Mouse (Mus musculus) heart, postnatal 0 days (tissue): ENCODE results near the gene Mrpl45. TPM values are rescaled to one million over a fixed set of nuclear protein-coding genes. Genes with fewer than 3 reads are reported as not detected.

Experiments used
- ATAC-seq: fragments of 200-750 bp; cut with Nextera tagmentation; 2 replicates; pipeline ENCODE4 v1.8.0; 2017; ENCODE audit warnings: low read depth, moderate number of reproducible peaks, moderate library complexity; ENCODE audit not compliant: insufficient read depth
- DNase-seq: peaks from one replicate; pipeline ENCODE4 v3.0.0-alpha.2; 2016; ENCODE audit warnings: low spot score
- H3K27ac ChIP-seq: fragments of 300-500 bp; sonication (generic); 2 replicates; pipeline ENCODE4 v1.5.1; 2014; ENCODE audit warnings: low read depth, mild to moderate bottlenecking
- H3K27me3 ChIP-seq: fragments of 300-500 bp; sonication (generic); 2 replicates; pipeline ENCODE4 v1.6.1; 2014; ENCODE audit warnings: low read length, mixed read lengths; ENCODE audit not compliant: control insufficient read depth, insufficient read depth
- H3K36me3 ChIP-seq: fragments of 300-500 bp; sonication (generic); replicated peaks from 2 replicates; pipeline ENCODE4 v1.6.1; 2014; ENCODE audit warnings: low read length, mixed read lengths; ENCODE audit not compliant: control insufficient read depth, insufficient read depth
- H3K4me1 ChIP-seq: fragments of 300-500 bp; sonication (generic); 2 replicates; pipeline ENCODE4 v1.6.1; 2014; ENCODE audit warnings: antibody characterized with exemption; ENCODE audit not compliant: control insufficient read depth, insufficient read depth
- H3K4me2 ChIP-seq: fragments of 300-500 bp; sonication (generic); 2 replicates; pipeline ENCODE4 v1.6.1; 2014; ENCODE audit warnings: low read depth, mild to moderate bottlenecking, low read length, moderate library complexity
- H3K4me3 ChIP-seq: fragments of 300-500 bp; sonication (generic); 2 replicates; pipeline ENCODE4 v1.5.1; 2014; ENCODE audit warnings: low read depth, low read length
- H3K9ac ChIP-seq: fragments of 300-500 bp; sonication (generic); replicated peaks from 2 replicates; pipeline ENCODE4 v1.6.1; 2014; ENCODE audit warnings: low read depth, low read length, mixed read lengths
- H3K9me3 ChIP-seq: fragments of 300-500 bp; sonication (generic); replicated peaks from 2 replicates; pipeline ENCODE4 v1.6.1; 2016; ENCODE audit warnings: low read length; ENCODE audit not compliant: control insufficient read depth
- CTCF ChIP-seq: IDR thresholded peaks from 2 replicates; pipeline ENCODE4 v1.5.1; 2016; ENCODE audit warnings: antibody characterized with exemption, control low read depth, low read depth
- EP300 ChIP-seq: IDR thresholded peaks from 2 replicates; pipeline ENCODE4 v1.6.1; 2016; ENCODE audit warnings: antibody characterized with exemption, low read depth
- WGBS: fragments of 180-500 bp; shearing (Covaris S2); extraction: QIAGEN DNeasy Blood & Tissue Kit; methylation state at CpG from one replicate; pipeline ENCODE4 v1.1.7; 2014; 5-methylcytosine and 5-hydroxymethylcytosine counted together
- polyA plus RNA-seq: library from polyadenylated mRNA; unstranded; fragments of >200 nt; fragmentation: Nextera tagmentation; extraction: Ambion mirVana; gene quantifications from 2 replicates; pipeline ENCODE4 v1.2.1, GENCODE M21; 2015
- total RNA-seq: library from RNA; depleted of rRNA; stranded (reverse); fragments of >200 nt; gene quantifications from 2 replicates; pipeline ENCODE4 v1.2.3, GENCODE M21; 2014; ENCODE audit warnings: low replicate concordance

Gene Mrpl45
- total and polyA plus RNA-seq, 2 experiments from 2014 or later = 41.8 to 64.6 TPM

DNA sequence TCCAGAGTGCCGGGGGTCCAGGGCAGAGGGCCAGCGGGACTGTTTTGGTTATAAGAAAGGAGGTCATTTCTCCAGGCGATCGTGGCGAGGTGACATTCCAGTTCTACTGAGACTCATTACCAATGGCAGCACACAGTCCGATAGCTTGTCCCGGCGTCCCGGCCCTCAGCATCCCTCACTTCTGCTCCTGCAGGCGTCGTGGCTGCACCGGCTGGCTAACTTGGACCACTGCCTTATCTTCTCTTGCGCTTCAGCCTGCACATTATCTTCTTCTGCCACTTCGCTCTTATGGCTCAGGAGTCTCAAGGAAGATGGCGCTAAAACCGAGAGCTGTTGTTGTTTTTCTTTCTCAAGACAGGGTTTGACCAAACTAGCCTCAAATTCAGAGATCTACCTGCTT, 14.1 kb upstream of the Mrpl45 start:
- 56% methylated on average over 16 of the region's 16 CpGs for WGBS
- no peak overlapping the region for H3K4me3 ChIP-seq
- ATAC-seq = no peak
- H3K27me3 ChIP-seq = no peaks in the 10 kb centered on the region
- no peak for TF ChIP-seq CTCF
- TF ChIP-seq EP300 = no peak
- peak overlapping the region; percentile 80 for H3K27ac ChIP-seq
- DNase-seq = no peak
- no peak overlapping the region for H3K4me2 ChIP-seq
- H3K4me1 ChIP-seq = peaks cover 15% of the 10 kb centered on the region; the same call in 1 of the 2 replicates
- no peaks in the 10 kb centered on the region for H3K9me3 ChIP-seq
- H3K9ac ChIP-seq = no peak overlapping the region
- H3K36me3 ChIP-seq = no peaks in the 10 kb centered on the region

DNA sequence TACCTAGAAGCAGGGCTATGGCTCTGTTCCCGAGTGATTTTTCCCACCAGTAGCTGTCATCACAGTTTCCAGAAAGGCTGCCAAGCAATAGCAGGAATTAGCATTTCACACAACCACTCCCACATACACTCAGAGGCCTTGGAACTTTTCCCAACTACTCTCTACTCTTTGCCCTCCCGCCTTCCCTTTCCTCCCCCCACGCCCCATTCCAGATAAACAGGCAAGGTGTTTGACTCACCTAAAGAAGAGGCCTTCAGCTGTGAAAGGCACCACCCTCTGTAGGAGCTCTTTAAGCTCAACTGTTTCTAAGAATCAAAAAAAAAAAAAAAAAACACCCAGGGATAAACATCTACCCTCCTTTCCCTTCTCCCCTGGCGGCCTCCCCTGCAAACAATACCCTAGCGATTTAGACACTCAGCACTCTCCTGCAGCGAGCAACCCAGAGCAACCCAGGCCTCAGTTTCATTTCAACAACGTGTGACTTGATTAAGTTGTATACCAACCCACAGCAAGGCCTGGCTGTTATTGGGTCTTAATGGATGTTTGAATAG, 13.2 kb upstream of the Mrpl45 start:
- Histone ChIP-seq H3K4me2 (no peak overlapping the region), H3K9ac (no peak overlapping the region), H3K36me3 (no peaks in the 10 kb centered on the region), H3K27ac (peak overlapping the region; percentile 80), H3K4me1 (peaks cover 15% of the 10 kb centered on the region; the same call in 1 of the 2 replicates), H3K4me3 (no peak overlapping the region), H3K27me3 (no peaks in the 10 kb centered on the region), H3K9me3 (no peaks in the 10 kb centered on the region)
- ATAC-seq (peak; percentile 86), DNase-seq (peak; percentile 96)
- TF ChIP-seq CTCF (no peak), EP300 (peak; percentile 83; the same call in 1 of the 2 replicates)
- WGBS = 4% methylated on average over 7 of the region's 7 CpGs

DNA sequence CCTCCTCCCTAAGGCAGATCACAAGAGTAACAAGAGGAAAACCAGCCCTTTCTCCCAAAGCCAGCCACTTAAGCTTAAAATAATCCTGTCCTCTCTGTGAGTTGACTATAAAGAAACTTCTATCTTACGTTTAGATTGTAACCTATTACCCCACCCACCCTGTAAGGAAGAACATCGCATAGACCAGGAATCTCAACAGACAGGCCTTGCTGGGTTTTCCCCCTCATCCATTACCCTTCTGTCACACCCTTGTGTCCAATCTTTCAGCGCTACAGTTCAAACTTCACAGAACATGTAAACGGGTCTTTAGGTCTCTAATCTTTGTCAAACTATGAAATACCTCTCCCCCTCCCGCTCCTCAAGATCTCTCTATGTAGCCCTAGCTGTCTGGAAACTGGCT, 10.9 kb upstream of the Mrpl45 start:
- 64% methylated on average over 5 of the region's 5 CpGs for WGBS
- Histone ChIP-seq H3K9ac (no peak overlapping the region), H3K9me3 (no peaks in the 10 kb centered on the region), H3K4me1 (peaks cover 25% of the 10 kb centered on the region), H3K4me2 (no peak overlapping the region), H3K36me3 (no peaks in the 10 kb centered on the region), H3K4me3 (no peak overlapping the region), H3K27me3 (no peaks in the 10 kb centered on the region), H3K27ac (no peak overlapping the region)
- no peak for TF ChIP-seq EP300
- no peak for TF ChIP-seq CTCF
- DNase-seq = no peak
- no peak for ATAC-seq

DNA sequence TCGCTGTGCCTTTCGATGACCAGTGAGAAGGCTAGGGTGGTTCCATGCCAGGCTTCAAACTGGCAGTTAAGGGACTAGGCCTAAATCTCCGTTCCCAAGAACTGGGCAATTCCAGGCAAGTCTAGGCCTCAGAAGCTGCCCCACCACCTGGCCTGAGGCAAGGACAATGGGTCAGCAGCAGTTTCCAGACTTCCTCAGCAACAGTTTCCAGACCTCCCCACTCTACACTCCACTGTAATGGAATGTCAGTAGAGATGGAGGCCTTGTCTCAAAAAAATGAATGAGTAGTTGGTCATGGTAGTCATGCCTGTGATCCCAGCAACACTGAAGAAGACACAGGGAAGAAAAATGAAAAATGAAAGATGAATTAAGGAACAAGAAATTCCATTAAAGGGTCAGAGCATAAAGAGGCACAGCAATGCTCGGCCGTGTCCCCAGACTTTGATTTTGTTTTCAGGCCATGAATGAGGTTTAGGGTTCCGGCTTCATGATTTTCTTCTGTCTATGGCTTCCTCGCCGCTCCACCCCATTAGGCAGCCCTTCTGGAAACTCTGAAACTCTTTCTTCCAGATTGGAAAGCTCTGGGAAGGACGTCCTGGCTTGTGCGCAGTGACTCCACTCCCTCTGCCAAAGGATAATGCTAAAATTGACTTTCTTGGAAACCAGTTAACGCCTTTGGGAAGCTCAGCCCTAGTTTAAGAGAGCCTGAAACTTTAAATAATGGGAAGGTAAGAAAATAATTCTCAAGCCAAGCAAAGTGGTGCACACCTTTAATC, 8.0 kb upstream of the Mrpl45 start:
- ATAC-seq (no peak), DNase-seq (no peak)
- no peak for TF ChIP-seq EP300
- no peak for TF ChIP-seq CTCF
- WGBS = 94% methylated on average over 11 of the region's 11 CpGs
- Histone ChIP-seq H3K27me3 (no peaks in the 10 kb centered on the region), H3K9ac (no peak overlapping the region), H3K4me2 (no peak overlapping the region), H3K4me1 (peaks cover 18% of the 10 kb centered on the region), H3K4me3 (no peak overlapping the region), H3K9me3 (no peaks in the 10 kb centered on the region), H3K36me3 (no peaks in the 10 kb centered on the region), H3K27ac (no peak overlapping the region)

DNA sequence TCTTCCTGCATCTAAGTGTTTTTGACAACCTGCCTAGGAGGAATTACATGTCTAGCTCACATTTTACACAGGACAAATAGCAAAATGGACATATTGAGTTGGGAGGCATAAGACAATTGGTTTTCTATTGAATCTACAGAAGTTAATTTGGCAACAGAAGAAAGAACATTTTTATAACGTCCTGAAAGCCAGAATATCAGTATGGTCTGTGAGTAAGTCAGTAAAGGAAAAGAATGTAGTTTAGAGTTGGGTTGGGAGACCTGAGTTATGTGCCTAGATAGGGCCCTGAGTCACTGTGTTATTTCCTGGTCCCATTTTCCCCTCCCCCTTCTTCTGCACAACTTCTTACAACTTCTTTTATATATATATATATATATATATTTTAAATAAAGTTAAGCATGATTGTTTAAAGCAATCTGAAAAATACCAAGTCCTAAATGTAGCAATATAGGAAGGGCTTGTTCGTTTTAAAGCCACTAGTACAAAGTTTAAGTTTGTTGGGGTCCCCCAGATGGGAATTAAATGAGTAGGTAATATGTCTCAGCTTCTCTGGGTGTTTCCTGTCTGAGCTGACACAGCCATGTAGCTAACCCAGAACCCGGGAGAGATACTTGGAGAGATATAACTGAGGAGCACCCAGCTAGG, 6.6 kb upstream of the Mrpl45 start:
- Histone ChIP-seq H3K9me3 (no peaks in the 10 kb centered on the region), H3K4me3 (peak overlapping the region; percentile 53), H3K36me3 (no peaks in the 10 kb centered on the region), H3K27ac (peak overlapping the region; percentile 92), H3K9ac (peak overlapping the region; percentile 62), H3K4me2 (peak overlapping the region; percentile 83), H3K27me3 (no peaks in the 10 kb centered on the region), H3K4me1 (peaks cover 15% of the 10 kb centered on the region; the same call in 1 of the 2 replicates)
- ATAC-seq (no peak), DNase-seq (no peak)
- no peak for TF ChIP-seq CTCF
- 0 out of 2 replicates have a peak, but pooled peaks have one; percentile 19 for TF ChIP-seq EP300
- 19% methylated on average over 3 of the region's 3 CpGs for WGBS
